Mouse (Mus musculus) megakaryocyte, embryonic 14.5 days (primary cell): Measurements from ENCODE around the gene Fbxl20.

Experiments used
- FLI1 ChIP-seq: IDR thresholded peaks from 2 replicates; pipeline ENCODE4 v1.6.1; 2012; ENCODE audit warnings: low read length, inconsistent platforms, mixed read lengths
- GATA1 ChIP-seq: IDR thresholded peaks from 3 replicates; pipeline ENCODE4 v1.6.1; 2012; ENCODE audit warnings: mixed read lengths, low read length, inconsistent platforms, borderline replicate concordance

DNA sequence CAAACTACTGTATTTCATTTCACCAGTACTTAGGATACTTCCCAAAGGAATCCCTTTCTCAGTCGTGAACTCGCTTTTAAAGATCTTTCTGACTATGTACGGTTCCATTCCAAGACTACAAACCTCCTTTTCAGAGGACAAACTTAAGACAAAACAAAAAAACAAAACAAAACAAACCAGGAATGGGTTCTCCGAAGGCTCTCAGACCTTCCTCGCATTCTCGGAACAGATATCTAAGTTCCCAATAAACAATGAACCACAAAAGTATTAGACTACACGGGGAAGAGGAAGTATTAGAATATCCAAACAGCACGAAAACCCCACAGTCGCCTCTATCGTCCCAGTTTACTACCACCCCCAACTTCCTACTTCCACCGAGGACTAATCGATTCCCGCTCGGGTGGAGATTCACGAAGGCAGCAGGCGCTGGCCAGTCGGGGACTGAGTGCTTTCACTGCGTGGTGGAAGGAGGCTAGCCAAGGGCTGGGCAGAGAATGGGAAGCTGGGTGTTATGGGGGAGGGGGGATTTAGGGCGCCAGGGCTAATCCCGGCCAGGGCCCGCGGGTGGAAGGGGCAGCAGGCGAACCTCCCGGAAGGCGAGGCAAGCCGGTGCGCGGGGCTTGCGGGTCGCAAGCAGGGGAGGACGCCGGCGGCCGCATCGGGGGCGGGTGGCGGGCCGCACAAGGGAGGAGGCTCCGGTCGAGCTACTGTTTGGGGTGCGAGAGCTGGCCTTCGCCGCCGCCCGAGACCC lies 1.5 kb downstream of the Fbxl20 start:
- no peak for TF ChIP-seq GATA1
- TF ChIP-seq FLI1: no peak
